Mouse (Mus musculus): Measurements from ENCODE around the gene Tmem200a.

Gene Tmem200a

DNA sequence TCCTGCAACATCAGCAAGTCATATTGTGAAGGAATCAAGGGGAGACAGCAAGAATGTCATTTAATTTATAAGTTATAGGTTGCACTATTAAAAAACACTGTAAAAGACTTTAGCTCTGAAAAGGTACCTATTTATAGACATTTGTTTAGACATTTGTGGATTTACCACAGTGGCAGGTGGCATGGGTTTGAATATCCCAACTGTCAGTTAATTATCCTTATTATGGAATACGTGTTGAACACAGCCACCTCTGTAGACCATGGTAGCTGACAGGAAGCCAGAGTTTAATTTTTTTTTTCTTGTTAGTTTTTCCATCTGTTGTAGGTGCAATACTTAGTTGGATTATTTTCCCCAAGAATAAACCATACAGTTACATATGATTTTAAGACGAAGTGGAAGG is 194.3 kb downstream of the Tmem200a start:
- no peak for DNase-seq (ENCODE audit: low read depth, low spot score)

DNA sequence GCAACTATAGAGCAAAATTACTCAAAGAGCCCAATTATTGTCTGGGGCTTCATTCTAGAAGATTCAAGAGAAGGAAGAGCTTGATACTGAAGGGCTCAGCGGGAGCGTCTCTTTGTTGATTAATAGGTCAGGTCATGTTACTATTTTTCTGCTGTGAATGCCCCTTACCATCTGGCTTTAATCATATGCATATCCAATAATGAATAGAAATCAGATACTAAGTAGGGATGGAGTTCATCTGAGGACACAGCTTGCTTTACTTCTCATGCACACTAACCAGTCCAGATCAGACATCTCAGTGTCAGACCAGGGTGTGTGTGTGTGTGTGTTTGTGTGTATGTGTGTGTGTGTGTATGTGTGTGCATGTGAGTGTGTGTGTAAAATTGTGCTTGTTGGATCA is 201.1 kb downstream of the Tmem200a start:
- no peak for DNase-seq (ENCODE audit: low read depth, low spot score)

DNA sequence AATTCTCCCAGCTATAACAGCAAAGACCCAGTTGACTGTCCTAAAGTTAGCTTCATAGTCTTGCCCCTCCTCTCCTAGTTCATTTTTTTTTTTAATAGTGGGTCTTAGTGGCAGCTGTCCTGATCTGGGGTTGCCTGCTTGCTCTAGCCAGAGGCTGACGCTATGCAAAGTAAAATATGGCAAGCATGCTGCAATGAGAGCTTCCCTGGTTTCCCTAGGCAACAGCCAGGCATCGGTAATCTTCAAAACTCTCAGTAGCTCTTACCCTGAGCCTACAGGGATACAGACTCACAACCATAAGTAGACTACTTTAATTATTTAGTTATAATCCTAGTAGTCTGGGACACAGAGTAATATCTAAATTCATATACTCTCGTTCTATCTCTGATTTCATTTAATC is 202.0 kb downstream of the Tmem200a start:
- DNase-seq (ENCODE audit: low read depth, low spot score): no peak

DNA sequence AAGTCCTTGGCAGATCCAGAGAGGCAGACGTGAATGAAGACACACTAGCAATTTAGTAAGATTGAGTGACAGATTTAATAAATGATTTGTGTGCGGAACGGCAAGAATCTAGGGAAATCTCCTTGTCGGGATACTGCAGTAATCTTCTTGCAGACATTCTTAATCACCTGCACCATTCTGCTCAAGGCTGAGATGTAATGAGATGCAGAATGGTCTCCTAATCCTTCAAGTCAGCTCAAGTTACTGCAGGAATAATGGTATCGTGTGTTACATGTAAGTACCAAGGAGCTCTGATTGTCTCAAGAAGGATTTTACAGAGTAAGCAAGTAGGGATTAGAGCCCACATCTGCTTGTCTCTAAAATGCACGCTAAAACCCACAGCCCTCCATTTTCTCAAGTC is 210.1 kb downstream of the Tmem200a start:
- DNase-seq (ENCODE audit: low read depth, low spot score): no peak

Measured in ZHBTc4 (cell line).